Mouse (Mus musculus): ENCODE results near the gene Ciao2a. TPM values are rescaled to one million over a fixed set of nuclear protein-coding genes. Genes with fewer than 3 reads are reported as not detected.
A peak's percentile ranks its signal among the peaks of the same experiment; 100 is the strongest.

Ciao2a gene
- 10 to 100 TPM; 68.8 to 80.3 TPM for total RNA-seq (2021)
- long read RNA-seq, experiment 1, transcript Ciao2a-201 (5 exons, 1,240 nt), result major isoform, 31 of 34 reads
- long read RNA-seq, experiment 1, partial matches to known transcripts, result 0 of 34 reads
- long read RNA-seq, experiment 1, other reads (novel, unspliced or antisense), result 3 of 34 reads
- long read RNA-seq, experiment 2, transcript Ciao2a-201 (5 exons, 1,240 nt), result major isoform, 110 of 121 reads
- long read RNA-seq, experiment 2, partial matches to known transcripts, result 1 of 121 reads
- long read RNA-seq, experiment 2, other reads (novel, unspliced or antisense), result 10 of 121 reads

DNA sequence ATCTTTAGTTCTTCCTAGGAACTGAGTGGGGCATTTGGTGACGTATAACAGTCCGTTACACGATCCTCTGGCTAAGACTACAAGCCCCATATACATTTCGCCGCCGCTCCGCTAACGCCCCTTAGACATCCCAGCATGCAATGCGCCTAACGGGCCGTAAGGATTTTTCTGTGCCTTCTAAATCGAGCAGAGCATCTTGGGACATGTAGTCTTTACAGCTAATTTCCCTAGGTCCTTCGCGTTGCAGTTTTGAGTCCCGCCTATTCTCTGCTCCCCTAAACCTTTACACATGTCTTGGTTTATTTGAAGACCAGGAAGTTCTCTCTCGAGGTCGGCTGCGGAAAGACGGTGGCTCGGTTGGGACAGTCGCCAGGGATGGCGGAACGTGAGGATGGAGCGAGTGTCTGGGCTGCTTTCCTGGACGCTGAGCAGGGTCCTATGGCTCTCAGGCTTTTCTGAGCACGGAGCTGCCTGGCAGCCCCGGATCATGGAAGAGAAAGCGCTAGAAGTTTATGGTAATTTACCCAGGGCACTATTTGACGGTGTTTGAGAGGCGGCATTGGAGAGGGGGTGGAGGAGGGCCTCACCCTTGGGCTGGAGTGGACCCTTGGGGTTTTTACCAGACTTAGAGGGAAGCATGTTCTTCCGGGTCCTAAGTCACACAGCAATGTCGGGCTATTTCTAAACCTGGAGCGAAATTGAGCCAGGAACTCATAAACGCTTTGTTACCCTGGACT is at the start of gene Ciao2a, which contains the start of gene Snx1:
Ciao2a (plus strand) TSS at position 156 of the 737 bp plus-strand sequence.
Snx1 (minus strand) TSS at position 132 of the 737 bp plus-strand sequence.
- peak; percentile 85 to 86 for DNase-seq (ENCODE audit: low spot score in 2 of 2)

DNA sequence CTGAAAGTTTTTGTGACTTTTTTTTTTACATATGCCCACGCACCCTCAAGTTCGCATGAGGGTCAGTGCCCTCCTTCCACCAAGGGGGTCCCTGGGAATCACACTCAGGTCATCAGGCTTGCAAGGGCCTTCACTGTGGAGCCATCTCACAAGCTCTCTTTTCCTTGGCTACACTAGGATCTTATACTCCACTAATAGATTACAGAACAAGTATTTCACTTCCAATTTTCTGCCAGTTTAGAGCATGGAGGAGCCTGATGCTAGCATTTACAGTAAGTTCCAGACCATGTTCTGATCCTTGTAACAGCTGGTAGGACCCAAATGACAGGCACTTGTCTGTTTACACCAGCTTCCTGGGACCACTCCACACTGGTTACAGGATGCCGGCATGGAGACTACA is 48.3 kb upstream of the Ciao2a start:
- no peak for DNase-seq (ENCODE audit: low spot score in 2 of 2)

DNA sequence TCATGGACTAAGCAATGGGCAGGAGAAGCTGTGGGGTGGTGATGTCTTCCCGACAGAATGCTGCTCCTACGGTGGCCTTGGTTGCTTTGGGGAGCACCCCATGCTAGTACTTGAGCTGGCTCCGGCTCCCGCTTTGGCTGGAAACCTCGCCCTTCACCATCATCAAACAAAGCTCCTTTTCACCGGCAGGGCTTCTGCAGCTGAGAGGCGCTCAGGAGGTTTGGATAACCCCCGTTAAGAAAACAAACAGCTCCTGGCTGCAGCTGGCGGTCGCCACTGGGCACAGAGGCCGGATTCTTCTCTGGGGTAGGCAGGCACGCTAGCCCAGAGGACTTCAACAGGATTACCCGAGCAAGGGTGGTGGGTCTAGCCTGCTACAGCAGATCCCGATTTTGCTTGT is 47.9 kb upstream of the Ciao2a start:
- DNase-seq (ENCODE audit: low spot score in 2 of 2), result no peak

DNA sequence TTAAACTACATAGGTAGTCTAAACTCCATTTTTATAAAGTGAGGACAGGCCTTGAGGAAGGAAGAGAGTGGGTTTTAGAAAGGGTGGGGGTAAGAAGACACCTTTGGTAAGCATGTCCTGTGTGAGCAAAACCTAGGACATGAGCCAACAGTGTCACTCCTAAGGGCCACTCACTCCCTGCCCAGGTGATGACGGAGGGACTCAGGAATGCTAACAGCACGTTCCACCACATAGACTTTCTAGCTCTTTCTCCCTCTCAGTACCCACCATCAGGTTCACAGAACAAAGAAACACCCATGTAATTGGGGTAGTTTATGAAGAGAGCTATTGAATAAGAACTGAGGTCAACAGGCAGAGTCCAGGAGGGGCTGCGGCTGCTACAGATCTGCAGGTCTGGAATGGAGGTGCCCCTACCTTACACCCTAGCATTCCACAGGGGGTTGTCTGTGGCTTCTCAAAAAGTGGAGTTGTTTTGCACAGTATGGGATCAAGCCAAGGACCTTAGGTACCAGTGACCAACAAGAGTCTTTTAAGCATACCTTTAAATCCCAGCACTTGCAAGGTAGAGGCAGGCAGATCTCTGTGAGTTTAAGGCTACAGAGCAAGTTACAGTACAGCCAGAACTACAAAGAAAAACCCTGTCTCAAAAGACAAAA is 45.5 kb upstream of the Ciao2a start:
- no peak for DNase-seq (ENCODE audit: low spot score in 2 of 2)

DNA sequence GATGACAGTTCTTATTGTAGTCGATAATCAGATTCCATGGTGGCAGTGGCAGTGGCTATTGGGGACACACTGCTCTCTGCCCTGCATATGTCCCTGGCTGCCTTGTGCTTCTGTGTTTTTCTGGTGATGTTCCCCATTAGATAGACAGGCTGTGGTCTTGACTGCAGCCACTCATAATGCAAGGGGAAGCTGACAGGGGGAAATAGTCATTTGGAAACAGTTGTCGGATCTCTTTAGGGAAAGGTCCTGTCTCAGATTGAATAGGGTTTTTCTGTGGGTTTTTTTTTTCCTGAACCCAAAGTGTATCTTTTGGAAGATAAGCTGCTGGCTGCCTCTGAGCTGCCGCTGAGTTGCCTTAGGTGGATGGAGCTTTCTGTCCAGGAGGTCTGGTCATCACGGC is 44.4 kb upstream of the Ciao2a start:
- no peak for DNase-seq (ENCODE audit: low spot score in 2 of 2)

DNA sequence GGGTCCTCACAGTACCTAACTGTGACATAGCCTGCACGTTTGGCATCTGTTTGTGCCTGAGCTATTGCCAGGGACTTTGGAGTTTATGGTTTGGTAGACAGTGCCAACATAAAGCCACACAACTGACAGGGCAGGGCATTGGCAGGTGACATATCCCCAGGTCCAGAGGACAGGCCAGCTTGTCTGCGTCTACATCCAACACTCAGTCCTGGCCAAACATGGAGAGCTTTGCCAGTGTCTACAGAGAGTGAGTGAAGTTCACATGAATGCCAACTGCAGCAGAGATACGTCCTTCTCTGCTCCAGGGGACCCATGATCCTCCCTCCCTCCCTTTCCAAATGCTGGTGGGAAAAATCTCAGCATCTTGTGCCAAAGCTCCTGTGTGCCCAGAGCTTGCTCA is 42.2 kb upstream of the Ciao2a start:
- no peak for DNase-seq (ENCODE audit: low spot score in 2 of 2)

DNA sequence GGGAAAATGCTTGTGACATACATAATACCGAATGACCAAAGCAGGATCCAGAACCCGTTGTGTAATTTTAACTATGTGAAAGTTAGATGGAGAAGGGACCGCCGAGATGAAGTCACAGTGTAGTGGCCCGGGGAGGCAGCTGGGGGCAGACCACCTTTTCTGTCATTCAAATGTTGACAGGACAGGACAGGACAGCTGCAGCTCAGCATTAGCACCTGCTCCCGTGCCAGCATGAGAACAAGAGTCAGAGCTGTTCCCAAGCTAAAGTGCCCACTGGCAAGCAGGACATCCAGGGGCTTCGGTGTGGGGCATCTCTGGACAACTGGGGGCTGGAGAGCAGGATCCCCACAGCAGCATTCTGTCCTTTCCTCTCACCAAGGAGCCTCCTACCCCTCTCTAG is 39.3 kb upstream of the Ciao2a start:
- DNase-seq (ENCODE audit: low spot score in 2 of 2), result no peak

DNA sequence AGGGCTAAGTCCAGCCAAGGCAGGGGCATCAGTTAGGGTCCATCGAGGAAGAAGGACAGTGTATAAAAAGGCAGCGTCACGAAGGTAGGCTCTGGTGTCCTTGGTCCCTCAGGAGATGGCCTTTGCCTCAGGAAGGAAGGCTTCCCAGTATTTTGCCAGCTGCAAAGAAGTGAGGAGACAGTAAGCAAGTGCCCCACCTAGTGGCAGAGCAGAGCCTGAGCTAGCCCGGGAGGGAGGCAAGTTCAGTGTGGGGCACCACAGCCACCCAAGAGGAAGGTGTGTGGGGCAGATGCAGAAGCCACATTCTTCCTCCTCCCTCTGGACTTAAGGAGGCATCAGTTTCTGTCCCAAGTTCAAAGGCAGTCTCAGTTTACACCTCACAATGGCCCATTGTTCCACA is 38.0 kb upstream of the Ciao2a start:
- DNase-seq (ENCODE audit: low spot score in 2 of 2), result peak; percentile 59 to 63

DNA sequence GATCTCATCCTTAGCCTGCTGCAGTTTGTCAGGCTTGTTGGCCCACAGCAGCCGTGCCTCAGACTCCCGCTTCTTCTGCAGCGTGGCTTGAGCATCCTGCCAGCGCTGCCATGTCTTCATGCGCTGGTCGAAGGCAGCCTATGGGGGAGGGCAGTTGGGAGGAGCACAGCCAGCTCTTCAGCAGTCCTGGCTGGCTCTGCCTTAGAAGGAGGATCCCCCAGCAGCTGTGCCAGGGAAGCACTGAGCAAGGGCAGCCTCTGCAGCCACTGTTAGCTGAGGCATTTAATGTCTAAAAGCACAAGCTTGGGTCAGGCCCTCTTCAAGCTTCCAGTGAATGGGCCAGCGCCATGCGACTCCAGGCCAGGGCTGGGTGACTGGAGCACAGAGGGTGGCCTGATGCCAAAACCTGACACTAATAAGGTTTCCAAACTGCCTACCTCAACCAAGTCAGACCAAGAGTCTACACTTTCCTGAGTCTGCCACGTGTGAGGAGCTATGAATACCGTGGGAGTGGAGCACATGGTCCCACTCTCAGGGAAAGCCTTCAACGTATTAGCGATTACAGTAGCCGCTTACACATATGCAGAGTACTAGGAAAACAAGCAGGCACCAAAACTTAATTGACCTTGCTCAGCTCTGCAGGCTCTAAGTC is 35.7 kb upstream of the Ciao2a start:
- DNase-seq (ENCODE audit: low spot score in 2 of 2), result no peak

DNA sequence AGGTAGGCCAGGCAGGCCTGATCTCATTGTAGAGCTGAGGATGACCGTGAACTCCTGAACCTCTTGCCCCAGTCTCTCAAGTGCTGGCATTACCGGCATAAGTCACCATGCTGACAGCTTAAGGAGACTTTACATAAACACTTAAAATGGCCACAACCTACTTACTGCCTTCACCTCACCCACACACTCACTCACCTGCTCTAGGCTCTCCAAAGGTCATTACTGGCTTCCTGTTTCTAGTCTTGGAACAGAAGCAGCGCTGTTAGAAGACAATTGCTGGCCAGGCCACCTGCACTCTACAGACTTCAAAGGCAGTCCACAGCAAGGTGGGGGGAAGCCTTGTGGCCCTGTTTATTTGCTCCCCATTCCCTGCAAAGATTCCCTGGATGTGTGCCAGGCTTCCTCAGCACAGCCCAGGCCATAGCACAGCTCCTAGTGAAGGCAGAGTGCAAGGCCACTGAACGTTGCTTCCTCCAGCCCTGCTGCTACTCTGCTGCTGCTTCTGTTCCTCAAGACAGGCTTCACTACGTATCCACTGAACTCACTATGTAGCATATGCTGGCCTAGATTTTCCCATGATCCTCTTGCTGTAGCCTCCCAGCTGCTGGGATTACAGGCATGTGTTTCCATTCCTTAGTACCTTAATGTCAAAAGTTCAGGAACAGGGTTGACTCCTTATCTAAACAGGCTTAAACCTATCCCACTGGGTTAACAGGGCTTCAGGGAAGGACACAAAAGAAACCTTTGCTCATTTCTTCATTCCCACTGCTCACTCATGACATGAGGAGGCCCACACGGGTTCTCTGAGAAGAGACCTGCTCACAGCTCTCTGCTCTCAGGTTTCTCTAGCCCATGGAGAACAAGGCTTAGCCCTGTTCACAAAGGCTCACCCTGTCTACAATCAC is 34.8 kb upstream of the Ciao2a start:
- DNase-seq (ENCODE audit: low spot score in 2 of 2), result no peak

DNA sequence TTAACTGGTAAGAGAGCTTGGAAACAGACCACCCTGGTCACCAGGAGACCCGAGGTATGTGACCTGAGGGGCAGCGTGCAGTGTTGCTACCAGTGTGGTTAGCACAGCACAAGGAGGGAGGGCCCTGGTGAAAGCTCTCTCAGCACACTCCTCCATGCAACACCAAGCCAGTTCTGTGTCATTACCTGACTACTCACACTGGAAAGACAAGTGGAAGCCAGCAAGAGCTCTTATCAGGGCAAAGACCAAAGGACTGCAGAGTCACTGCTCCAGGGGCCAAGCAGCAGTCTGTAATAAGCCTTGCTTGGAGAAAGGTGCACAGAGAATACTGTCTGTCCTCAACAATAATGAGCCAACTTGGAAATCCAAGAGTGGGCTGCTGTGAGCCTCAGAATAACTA is 33.7 kb upstream of the Ciao2a start:
- DNase-seq (ENCODE audit: low spot score in 2 of 2), result no peak

DNA sequence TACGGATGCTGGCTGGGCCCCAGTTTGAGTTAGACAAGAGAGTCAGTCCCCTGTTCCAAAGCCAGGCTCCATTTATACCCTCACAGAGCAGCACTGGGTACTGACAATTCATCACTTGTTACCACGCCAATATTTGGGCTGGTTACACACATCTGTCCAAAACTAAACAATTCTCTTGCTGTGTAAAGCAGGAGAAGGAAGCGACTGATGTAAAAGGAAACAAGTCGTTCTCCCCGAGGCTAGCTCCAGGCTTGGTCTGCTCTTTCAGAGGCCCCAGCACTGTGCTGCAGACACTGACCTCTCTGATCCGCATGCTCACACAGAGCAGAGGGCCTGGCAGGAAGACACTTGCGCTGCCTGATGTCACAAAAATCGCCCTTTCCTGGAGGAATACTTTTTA is 24.8 kb upstream of the Ciao2a start:
- no peak for DNase-seq (ENCODE audit: low spot score in 2 of 2)

DNA sequence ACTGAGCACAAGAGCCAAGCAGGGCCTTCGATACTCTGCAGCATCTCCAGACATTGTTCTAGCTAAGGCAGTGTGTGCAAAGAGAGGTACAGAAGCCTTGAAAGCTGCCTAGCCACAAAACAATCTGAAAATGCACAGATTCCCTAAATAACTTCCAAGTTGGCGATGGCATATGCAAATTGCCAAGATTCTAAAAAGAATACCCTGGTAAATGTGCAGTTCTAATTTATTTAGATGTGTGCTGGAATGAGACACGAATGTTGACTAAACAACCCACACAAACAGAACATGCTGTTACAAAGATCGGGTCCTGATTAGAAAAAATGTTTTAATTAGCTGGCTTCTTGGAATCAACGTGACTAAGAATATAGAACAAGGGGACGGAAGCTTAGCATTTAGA is 23.7 kb upstream of the Ciao2a start:
- DNase-seq (ENCODE audit: low spot score in 2 of 2), result no peak

DNA sequence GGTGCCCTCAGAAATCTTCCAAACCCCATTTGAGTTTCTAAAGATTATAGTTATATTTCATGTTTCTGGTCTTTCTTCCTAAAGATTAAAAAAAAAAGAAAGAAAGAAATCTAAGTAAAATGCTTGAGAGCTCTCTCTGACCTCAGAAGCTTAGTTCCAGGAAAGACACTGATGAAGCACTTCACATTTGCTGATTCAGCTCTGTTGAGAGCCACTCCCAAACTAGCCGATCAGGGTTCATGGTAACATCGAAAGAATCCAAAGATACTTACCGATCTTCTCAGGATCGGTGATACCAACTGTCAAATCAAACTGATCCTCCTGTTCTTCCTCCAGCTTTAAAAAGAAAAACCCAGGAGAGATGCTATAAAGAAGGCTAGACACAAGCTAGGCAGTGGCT is 21.8 kb upstream of the Ciao2a start:
- no peak for DNase-seq (ENCODE audit: low spot score in 2 of 2)

DNA sequence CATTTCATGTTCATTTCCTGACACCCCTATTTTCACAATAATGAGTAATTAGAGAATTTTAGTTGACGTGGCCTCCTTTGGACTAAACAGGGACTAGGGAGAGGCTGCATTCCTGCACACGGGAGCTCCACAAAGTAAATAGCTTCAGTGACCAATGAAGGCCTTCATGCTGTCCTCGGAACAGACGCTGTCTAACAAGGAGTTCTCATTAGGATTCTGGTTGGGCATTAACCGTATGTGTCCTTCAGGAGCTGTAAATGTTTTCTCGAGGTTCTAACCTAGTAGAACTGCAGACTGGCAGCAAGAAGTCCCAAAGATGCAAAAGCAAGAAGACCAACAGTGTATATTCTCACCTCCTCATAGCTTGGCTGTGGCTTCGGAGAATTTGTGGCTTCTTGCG is 21.2 kb upstream of the Ciao2a start:
- no peak for DNase-seq (ENCODE audit: low spot score in 2 of 2)

DNA sequence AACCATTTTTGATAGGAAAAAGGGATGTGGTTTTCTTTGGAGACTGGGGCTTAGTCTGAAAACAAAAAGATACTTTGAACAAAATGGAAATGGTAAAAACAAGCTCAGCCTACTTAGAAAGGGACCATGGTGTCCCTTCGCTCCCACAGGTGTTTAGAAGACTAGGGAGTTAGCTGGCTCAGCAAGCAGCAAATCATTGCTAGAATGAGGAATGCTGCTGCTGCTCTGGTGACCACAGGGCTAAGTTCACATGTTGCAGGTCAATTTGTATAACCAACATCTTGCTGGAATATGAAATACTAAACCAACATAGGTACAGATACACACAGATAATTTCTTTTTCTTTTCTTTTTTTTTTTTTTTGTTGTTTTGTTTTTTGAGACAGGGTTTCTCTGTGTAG is 16.8 kb upstream of the Ciao2a start:
- DNase-seq (ENCODE audit: low spot score in 2 of 2), result no peak

DNA sequence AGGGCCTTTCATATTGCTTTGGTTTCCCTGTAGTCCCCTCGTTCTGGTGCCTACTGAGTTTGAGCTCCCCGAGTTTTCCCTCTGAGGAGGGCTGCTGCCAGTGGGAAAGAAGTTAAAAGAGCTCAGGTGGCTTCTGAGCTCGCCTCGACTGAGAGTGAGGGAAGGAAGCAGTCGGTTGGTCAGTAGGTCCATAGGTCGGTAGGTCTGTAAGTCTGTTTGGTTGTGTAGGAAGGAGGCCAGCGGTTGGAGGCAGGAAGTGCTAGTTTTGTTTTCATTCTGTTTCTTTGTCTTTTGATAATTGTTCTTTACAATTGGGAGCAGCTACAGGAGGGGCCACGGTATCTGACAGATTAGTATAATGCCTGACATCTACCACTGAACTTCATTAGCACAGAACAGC is 16.3 kb upstream of the Ciao2a start:
- DNase-seq (ENCODE audit: low spot score in 2 of 2), result no peak

DNA sequence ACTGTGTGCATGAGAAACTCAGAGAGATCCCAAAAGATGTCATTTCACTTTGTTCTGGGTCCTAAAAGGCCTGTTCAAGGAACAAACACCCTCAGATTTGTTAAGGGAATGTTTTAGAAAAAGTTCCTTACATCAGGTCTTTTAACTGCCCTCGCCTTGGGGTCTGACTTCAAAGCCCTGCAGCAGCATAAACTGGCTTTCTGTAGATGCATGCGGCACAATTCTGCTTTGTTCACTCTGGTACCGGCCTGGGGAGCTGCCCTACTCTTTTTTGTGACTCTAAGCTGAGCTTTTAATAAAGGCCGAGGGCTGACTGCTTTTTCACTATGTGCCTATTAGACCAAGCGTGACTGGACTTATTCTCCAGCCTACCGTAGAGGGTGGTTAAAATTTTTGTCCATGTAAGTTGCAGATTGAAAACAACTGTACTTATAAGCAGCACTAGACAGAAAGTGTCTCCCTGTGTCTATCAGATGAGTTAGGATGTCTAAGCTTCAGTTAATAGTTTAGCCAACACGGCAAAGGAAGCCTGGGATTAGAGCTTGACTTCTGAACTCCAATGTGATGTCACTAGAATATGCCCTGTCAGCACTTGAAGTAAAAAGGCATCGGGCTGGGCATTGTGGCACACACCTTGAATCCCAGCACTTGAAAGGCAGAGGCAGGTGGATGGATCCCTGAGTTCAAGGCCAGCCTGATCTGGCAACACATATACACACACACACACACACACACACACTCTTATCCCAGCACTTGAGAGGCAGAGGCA is 15.6 kb upstream of the Ciao2a start:
- DNase-seq (ENCODE audit: low spot score in 2 of 2), result no peak

DNA sequence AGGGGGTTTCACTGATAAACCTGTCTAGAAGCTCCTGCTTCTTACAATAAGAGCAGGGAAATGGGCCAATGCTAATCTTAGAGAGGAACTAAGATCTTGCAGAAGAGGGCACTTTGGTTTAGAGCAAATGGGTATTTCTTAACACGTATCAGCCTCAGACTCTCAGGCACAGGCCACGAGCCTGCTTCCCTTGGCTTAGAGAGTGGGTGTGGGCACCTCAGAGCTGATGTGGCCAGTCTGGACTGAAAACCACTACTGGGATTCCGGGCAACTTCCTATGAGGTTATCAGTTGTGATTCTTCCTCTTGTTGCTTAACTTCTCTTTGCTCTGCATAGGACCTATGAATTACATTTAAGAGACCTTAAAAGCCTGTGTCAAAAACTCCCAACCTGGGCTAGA is 12.1 kb upstream of the Ciao2a start:
- no peak for DNase-seq (ENCODE audit: low spot score in 2 of 2)

DNA sequence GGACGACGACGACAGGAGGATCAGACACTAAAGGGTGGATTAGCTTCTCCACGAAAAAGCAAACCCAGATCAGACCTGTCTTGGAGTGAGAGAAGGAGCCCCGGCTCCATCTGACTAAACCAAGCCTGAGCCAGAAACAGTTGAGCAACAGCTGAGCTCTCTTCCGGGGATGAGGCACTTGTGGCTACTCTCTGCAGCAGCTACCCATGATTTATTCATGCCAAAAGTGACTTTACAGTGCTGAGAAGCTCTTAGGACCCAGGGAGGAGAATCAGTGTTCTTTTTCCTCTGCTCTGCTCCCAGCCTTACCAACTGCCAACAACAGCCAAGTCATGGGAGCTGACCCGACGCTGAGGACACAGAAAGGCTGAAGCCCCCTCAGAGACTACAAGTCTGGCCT is 9.5 kb upstream of the Ciao2a start:
- DNase-seq (ENCODE audit: low spot score in 2 of 2), result no peak
